Mouse (Mus musculus): ENCODE data around the gene Bmf. TPM values are rescaled to one million over a fixed set of nuclear protein-coding genes. Genes with fewer than 3 reads are reported as not detected.
"Not testable (repeated sequence)": the region's sequence is repeated elsewhere in the genome, so short reads cannot be mapped to it uniquely, and the experiment has no call there.

The Bmf gene
- 1 to 10 TPM; 3.4 to 4.7 TPM for total RNA-seq (2021)
- long read RNA-seq, experiment 1, partial matches to known transcripts = 1 of 3 reads
- long read RNA-seq, experiment 1, other reads (novel, unspliced or antisense) = 2 of 3 reads
- long read RNA-seq, experiment 2 = 0 reads

GRCm38 (mm10) chr2:118549507-118550473 lies at the start of gene Bmf:
Bmf (minus strand) TSS chr2:118549687.
- DNase-seq = peak; percentile 97

GRCm38 (mm10) chr2:118599087-118599486 lies 49.6 kb upstream of the Bmf start:
- DNase-seq = no peak

- peak; percentile 87 for DNase-seq
Measured at GRCm38 (mm10) chr2:118597673-118598568, 48.4 kb upstream of the Bmf start, which contains the start of gene Bub1b. Bub1b (plus strand) TSS chr2:118598211.

- no peak for DNase-seq
Measured at GRCm38 (mm10) chr2:118591083-118591482, 41.6 kb upstream of the Bmf start.

GRCm38 (mm10) chr2:118587686-118588085 lies 38.2 kb upstream of the Bmf start:
- DNase-seq = no peak

GRCm38 (mm10) chr2:118586013-118586412 lies 36.5 kb upstream of the Bmf start:
- DNase-seq = no peak

GRCm38 (mm10) chr2:118573135-118573534 lies 23.6 kb upstream of the Bmf start:
- DNase-seq = no peak

GRCm38 (mm10) chr2:118572183-118572836 lies 22.8 kb upstream of the Bmf start:
- no peak for DNase-seq

GRCm38 (mm10) chr2:118570939-118571338 lies 21.5 kb upstream of the Bmf start:
- no peak for DNase-seq

GRCm38 (mm10) chr2:118567179-118567578 lies 17.7 kb upstream of the Bmf start:
- DNase-seq = no peak

- no peak for DNase-seq
Measured at GRCm38 (mm10) chr2:118562431-118562830, 12.9 kb upstream of the Bmf start.

GRCm38 (mm10) chr2:118562015-118562414 lies 12.5 kb upstream of the Bmf start:
- DNase-seq = no peak

- no peak for DNase-seq
Measured at GRCm38 (mm10) chr2:118558426-118558825, 8.9 kb upstream of the Bmf start.

GRCm38 (mm10) chr2:118554356-118554990 lies 5.0 kb upstream of the Bmf start:
- DNase-seq = not testable (repeated sequence)

GRCm38 (mm10) chr2:118551606-118552005 lies 2.1 kb upstream of the Bmf start:
- no peak for DNase-seq

- peak; percentile 35 for DNase-seq
Measured at GRCm38 (mm10) chr2:118548421-118549221, 866 bp downstream of the Bmf start.

GRCm38 (mm10) chr2:118547541-118548016 lies 1.9 kb downstream of the Bmf start:
- peak; percentile 71 for DNase-seq

GRCm38 (mm10) chr2:118546798-118547165 lies 2.7 kb downstream of the Bmf start:
- DNase-seq = no peak

- DNase-seq = no peak
Measured at GRCm38 (mm10) chr2:118546104-118546797, 3.2 kb downstream of the Bmf start.

All from gastrocnemius, postnatal 25 days (tissue).